Mouse (Mus musculus): ENCODE data around the gene Hecw2. TPM values are rescaled to one million over a fixed set of nuclear protein-coding genes. Genes with fewer than 3 reads are reported as not detected.

Hecw2 gene
- total and polyA plus RNA-seq, 3 experiments, result 0.27 TPM; not detected in 2

- DNase-seq (ENCODE audit: low spot score) (no peak), ATAC-seq (ENCODE audit: extremely low read depth, insufficient number of reproducible peaks, low FRiP score, poor library complexity, severe bottlenecking) (no peak; the same call in 1 of the 2 replicates)
- Histone ChIP-seq H3K9me3 (replicated peaks) (no peaks in the 10 kb centered on the region), H3K27me3 (ENCODE audit: insufficient read depth, low read length) (no peaks in the 10 kb centered on the region), H3K36me3 (replicated peaks) (no peaks in the 10 kb centered on the region), H3K4me3 (ENCODE audit: low read depth, low read length) (no peak overlapping the region), H3K4me1 (ENCODE audit: insufficient read depth, low read depth, low read length) (no peaks in the 10 kb centered on the region)
- TF ChIP-seq POLR2AphosphoS5 (IDR thresholded peaks at IDR 0.05; ENCODE audit: insufficient replicate concordance, low read depth, low read length), result no peak
- TF ChIP-seq GATA2 (IDR thresholded peaks at IDR 0.05; ENCODE audit: borderline replicate concordance, low read depth, low read length), result no peak
- TF ChIP-seq TAL1 (conservative IDR thresholded peaks at IDR 0.05; ENCODE audit: low read depth, low read length), result no peak
- TF ChIP-seq CTCF (IDR thresholded peaks at IDR 0.05; ENCODE audit: low read depth, low read length), result no peak
- TF ChIP-seq GATA1 (IDR thresholded peaks at IDR 0.05; ENCODE audit: borderline replicate concordance, low read length), result no peak
Measured at GRCm38 (mm10) chr1:54153216-54153786, 41.7 kb downstream of the Hecw2 start.

GRCm38 (mm10) chr1:54145106-54145505 is 49.9 kb downstream of the Hecw2 start:
- Histone ChIP-seq H3K9me3 (replicated peaks) (no peaks in the 10 kb centered on the region), H3K36me3 (replicated peaks) (no peaks in the 10 kb centered on the region), H3K4me3 (ENCODE audit: low read depth, low read length) (no peak overlapping the region), H3K4me1 (ENCODE audit: insufficient read depth, low read depth, low read length) (no peaks in the 10 kb centered on the region), H3K27me3 (ENCODE audit: insufficient read depth, low read length) (no peaks in the 10 kb centered on the region)
- TF ChIP-seq TAL1 (conservative IDR thresholded peaks at IDR 0.05; ENCODE audit: low read depth, low read length) (no peak), POLR2AphosphoS5 (IDR thresholded peaks at IDR 0.05; ENCODE audit: insufficient replicate concordance, low read depth, low read length) (no peak)
- DNase-seq (ENCODE audit: low spot score) (no peak), ATAC-seq (ENCODE audit: extremely low read depth, insufficient number of reproducible peaks, low FRiP score, poor library complexity, severe bottlenecking) (no peak)

GRCm38 (mm10) chr1:54133802-54134436 is 61.0 kb downstream of the Hecw2 start:
- no peak for TF ChIP-seq GATA1 (IDR thresholded peaks at IDR 0.05; ENCODE audit: borderline replicate concordance, low read length)
- TF ChIP-seq CTCF (IDR thresholded peaks at IDR 0.05; ENCODE audit: low read depth, low read length), result no peak
- no peak for TF ChIP-seq POLR2AphosphoS5 (IDR thresholded peaks at IDR 0.05; ENCODE audit: insufficient replicate concordance, low read depth, low read length)
- TF ChIP-seq GATA2 (IDR thresholded peaks at IDR 0.05; ENCODE audit: borderline replicate concordance, low read depth, low read length), result no peak
- TF ChIP-seq TAL1 (conservative IDR thresholded peaks at IDR 0.05; ENCODE audit: low read depth, low read length), result no peak
- H3K9me3 ChIP-seq (replicated peaks), result no peaks in the 10 kb centered on the region
- H3K4me1 ChIP-seq (ENCODE audit: insufficient read depth, low read depth, low read length), result peaks cover 6% of the 10 kb centered on the region; the same call in 1 of the 2 replicates
- ATAC-seq (ENCODE audit: extremely low read depth, insufficient number of reproducible peaks, low FRiP score, poor library complexity, severe bottlenecking) (no peak), DNase-seq (ENCODE audit: low spot score) (no peak)
- H3K27me3 ChIP-seq (ENCODE audit: insufficient read depth, low read length), result no peaks in the 10 kb centered on the region
- H3K36me3 ChIP-seq (replicated peaks), result no peaks in the 10 kb centered on the region
- no peak overlapping the region for H3K4me3 ChIP-seq (ENCODE audit: low read depth, low read length)

- Histone ChIP-seq H3K4me1 (ENCODE audit: insufficient read depth, low read depth, low read length) (peaks cover 8% of the 10 kb centered on the region; the same call in 1 of the 2 replicates), H3K27me3 (ENCODE audit: insufficient read depth, low read length) (no peaks in the 10 kb centered on the region), H3K4me3 (ENCODE audit: low read depth, low read length) (no peak overlapping the region), H3K9me3 (replicated peaks) (no peaks in the 10 kb centered on the region), H3K36me3 (replicated peaks) (no peaks in the 10 kb centered on the region)
- no peak for TF ChIP-seq POLR2AphosphoS5 (IDR thresholded peaks at IDR 0.05; ENCODE audit: insufficient replicate concordance, low read depth, low read length)
- TF ChIP-seq GATA1 (IDR thresholded peaks at IDR 0.05; ENCODE audit: borderline replicate concordance, low read length), result no peak
- no peak for TF ChIP-seq GATA2 (IDR thresholded peaks at IDR 0.05; ENCODE audit: borderline replicate concordance, low read depth, low read length)
- TF ChIP-seq CTCF (IDR thresholded peaks at IDR 0.05; ENCODE audit: low read depth, low read length), result no peak
- no peak for TF ChIP-seq TAL1 (conservative IDR thresholded peaks at IDR 0.05; ENCODE audit: low read depth, low read length)
- DNase-seq (ENCODE audit: low spot score) (no peak), ATAC-seq (ENCODE audit: extremely low read depth, insufficient number of reproducible peaks, low FRiP score, poor library complexity, severe bottlenecking) (peak; percentile 8; the same call in 1 of the 2 replicates)
Measured at GRCm38 (mm10) chr1:54128714-54129431, 66.1 kb downstream of the Hecw2 start.

- H3K36me3 ChIP-seq (replicated peaks), result no peaks in the 10 kb centered on the region
- H3K9me3 ChIP-seq (replicated peaks), result no peaks in the 10 kb centered on the region
- no peak for DNase-seq (ENCODE audit: low spot score)
- no peak for ATAC-seq (ENCODE audit: extremely low read depth, insufficient number of reproducible peaks, low FRiP score, poor library complexity, severe bottlenecking)
- H3K4me3 ChIP-seq (ENCODE audit: low read depth, low read length), result no peak overlapping the region
- no peaks in the 10 kb centered on the region; the same call in 1 of the 2 replicates for H3K27me3 ChIP-seq (ENCODE audit: insufficient read depth, low read length)
- peaks cover 8% of the 10 kb centered on the region; the same call in 1 of the 2 replicates for H3K4me1 ChIP-seq (ENCODE audit: insufficient read depth, low read depth, low read length)
- TF ChIP-seq GATA1 (IDR thresholded peaks at IDR 0.05; ENCODE audit: borderline replicate concordance, low read length), result no peak
- TF ChIP-seq CTCF (IDR thresholded peaks at IDR 0.05; ENCODE audit: low read depth, low read length), result no peak
- TF ChIP-seq TAL1 (conservative IDR thresholded peaks at IDR 0.05; ENCODE audit: low read depth, low read length), result no peak
- no peak for TF ChIP-seq GATA2 (IDR thresholded peaks at IDR 0.05; ENCODE audit: borderline replicate concordance, low read depth, low read length)
- no peak for TF ChIP-seq POLR2AphosphoS5 (IDR thresholded peaks at IDR 0.05; ENCODE audit: insufficient replicate concordance, low read depth, low read length)
Measured at GRCm38 (mm10) chr1:54126991-54127742, 67.8 kb downstream of the Hecw2 start.

All from G1E (cell line).